Mouse (Mus musculus) brown adipose tissue, adult 24 weeks (tissue): ENCODE data around the gene Ifi27l2b. TPM values are rescaled to one million over a fixed set of nuclear protein-coding genes. Genes with fewer than 3 reads are reported as not detected.
"Not testable (repeated sequence)": the region's sequence is repeated elsewhere in the genome, so short reads cannot be mapped to it uniquely, and the experiment has no call there.

Source experiments
- H3K27ac ChIP-seq: fragments of 200-500 bp; replicated peaks from 2 replicates; pipeline ENCODE4 v1.5.1; 2012; ENCODE audit warnings: low read depth, mild to moderate bottlenecking, low read length
- H3K4me1 ChIP-seq: fragments of 200-500 bp; 2 replicates; pipeline ENCODE4 v1.6.1; 2012; ENCODE audit warnings: low read length, mixed read lengths; ENCODE audit not compliant: control insufficient read depth, insufficient read depth, insufficient read length
- H3K4me3 ChIP-seq: fragments of 200-500 bp; 2 replicates; pipeline ENCODE4 v1.5.1; 2012; ENCODE audit warnings: low read depth, mild to moderate bottlenecking, low read length, moderate library complexity; ENCODE audit not compliant: insufficient read depth
- polyA plus RNA-seq: library from polyadenylated mRNA; stranded (reverse); fragments of >200 nt; gene quantifications from 2 replicates; pipeline ENCODE4 v1.2.4, GENCODE M21; 2012; ENCODE audit not compliant: missing spikeins, insufficient read depth, insufficient read length

Gene Ifi27l2b
- polyA plus RNA-seq, 1 experiment, result not detected

GRCm38 (mm10) chr12:103476779-103477389, 19.9 kb upstream of the Ifi27l2b start:
- peak overlapping the region; percentile 89 for H3K27ac ChIP-seq
- H3K4me1 ChIP-seq, result peaks cover 9% of the 10 kb centered on the region
- no peak overlapping the region for H3K4me3 ChIP-seq

GRCm38 (mm10) chr12:103474481-103474880, 17.5 kb upstream of the Ifi27l2b start:
- Histone ChIP-seq H3K27ac (no peak overlapping the region), H3K4me3 (no peak overlapping the region), H3K4me1 (no peaks in the 10 kb centered on the region)

GRCm38 (mm10) chr12:103456727-103457126, 296 bp downstream of the Ifi27l2b start:
- H3K4me1 ChIP-seq, H3K27ac ChIP-seq, H3K4me3 ChIP-seq: not testable (repeated sequence)

- no peak overlapping the region for H3K4me3 ChIP-seq
- no peak overlapping the region for H3K27ac ChIP-seq
- no peaks in the 10 kb centered on the region for H3K4me1 ChIP-seq
Measured at GRCm38 (mm10) chr12:103453361-103453760, 3.7 kb downstream of the Ifi27l2b start.

- Histone ChIP-seq H3K4me1 (peaks cover 6% of the 10 kb centered on the region; the same call in 1 of the 2 replicates), H3K27ac (no peak overlapping the region)
Measured at GRCm38 (mm10) chr12:103445060-103445459, 12.0 kb downstream of the Ifi27l2b start.

GRCm38 (mm10) chr12:103444261-103444660, 12.8 kb downstream of the Ifi27l2b start:
- H3K4me1 ChIP-seq, H3K27ac ChIP-seq, H3K4me3 ChIP-seq: not testable (repeated sequence)

More at GRCm38 (mm10) chr12:103445060-103445459, 12.0 kb downstream of the Ifi27l2b start:
- H3K4me3 ChIP-seq, result no peak overlapping the region

- peak within 1 kb of the TSS; percentile 54 for H3K27ac ChIP-seq
- peaks cover 6% of the 10 kb centered on the region; the same call in 1 of the 2 replicates for H3K4me1 ChIP-seq
- H3K4me3 ChIP-seq, result peak within 1 kb of the TSS; percentile 49
Measured at GRCm38 (mm10) chr12:103443524-103443923, 13.5 kb downstream of the Ifi27l2b start, which contains the start of gene Ifi27l2a. Gene Ifi27l2a, minus strand, starts transcription at chr12:103443680.

- Histone ChIP-seq H3K4me3 (no peak overlapping the region), H3K4me1 (peaks cover 9% of the 10 kb centered on the region), H3K27ac (peak overlapping the region; percentile 94)
Measured at GRCm38 (mm10) chr12:103437601-103438000, 19.4 kb downstream of the Ifi27l2b start.

- Histone ChIP-seq H3K4me1 (peaks cover 6% of the 10 kb centered on the region), H3K27ac (peak overlapping the region; percentile 98), H3K4me3 (peak overlapping the region; percentile 76)
Measured at GRCm38 (mm10) chr12:103434861-103435260, 22.2 kb downstream of the Ifi27l2b start.

- Histone ChIP-seq H3K27ac (peak within 1 kb of the TSS; percentile 98), H3K4me1 (peaks cover 6% of the 10 kb centered on the region; the same call in 1 of the 2 replicates), H3K4me3 (peak within 1 kb of the TSS; percentile 76)
Measured at GRCm38 (mm10) chr12:103433986-103434731, 22.9 kb downstream of the Ifi27l2b start, which contains the start of gene Ifi27. Gene Ifi27, plus strand, starts transcription at chr12:103434211.

GRCm38 (mm10) chr12:103433430-103433829, 23.6 kb downstream of the Ifi27l2b start:
- H3K27ac ChIP-seq, result peak overlapping the region; percentile 88
- H3K4me3 ChIP-seq, result no peak overlapping the region
- peaks cover 6% of the 10 kb centered on the region; the same call in 1 of the 2 replicates for H3K4me1 ChIP-seq

GRCm38 (mm10) chr12:103426710-103427109, 30.3 kb downstream of the Ifi27l2b start:
- H3K27ac ChIP-seq, result no peak overlapping the region
- peaks cover 12% of the 10 kb centered on the region for H3K4me1 ChIP-seq
- no peak overlapping the region for H3K4me3 ChIP-seq

- H3K4me3 ChIP-seq, result peak within 1 kb of the TSS; percentile 82
- peak within 1 kb of the TSS; percentile 54 for H3K27ac ChIP-seq
Measured at GRCm38 (mm10) chr12:103425729-103426470, 31.1 kb downstream of the Ifi27l2b start, which contains the start of gene Ddx24. Gene Ddx24, minus strand, starts transcription at chr12:103425830.

GRCm38 (mm10) chr12:103425016-103425728, 31.9 kb downstream of the Ifi27l2b start:
- Histone ChIP-seq H3K4me1 (peaks cover 14% of the 10 kb centered on the region), H3K27ac (peak overlapping the region; percentile 54), H3K4me3 (peak overlapping the region; percentile 82)

More at GRCm38 (mm10) chr12:103425729-103426470, 31.1 kb downstream of the Ifi27l2b start, which contains the start of gene Ddx24:
- H3K4me1 ChIP-seq, result peaks cover 14% of the 10 kb centered on the region
